Mouse (Mus musculus): ENCODE results near the gene Spata25.

The Spata25 gene

GRCm38 (mm10) chr2:164783926-164784581 lies 44.3 kb downstream of the Spata25 start:
- peak; percentile 69 for DNase-seq (ENCODE audit: low read depth, low spot score)

GRCm38 (mm10) chr2:164781876-164782275 lies 46.5 kb downstream of the Spata25 start:
- DNase-seq (ENCODE audit: low read depth, low spot score), result no peak

- no peak for DNase-seq (ENCODE audit: low read depth, low spot score)
Measured at GRCm38 (mm10) chr2:164779481-164780086, 48.8 kb downstream of the Spata25 start, which contains the start of gene Tnnc2. Gene Tnnc2, minus strand, starts transcription at chr2:164779967.

- no peak for DNase-seq (ENCODE audit: low read depth, low spot score)
Measured at GRCm38 (mm10) chr2:164778809-164779208, 49.5 kb downstream of the Spata25 start.

GRCm38 (mm10) chr2:164778015-164778287 lies 50.4 kb downstream of the Spata25 start:
- no peak for DNase-seq (ENCODE audit: low read depth, low spot score)

GRCm38 (mm10) chr2:164777246-164778014 lies 50.9 kb downstream of the Spata25 start:
- peak; percentile 47 for DNase-seq (ENCODE audit: low read depth, low spot score)

GRCm38 (mm10) chr2:164776801-164777200 lies 51.5 kb downstream of the Spata25 start:
- DNase-seq (ENCODE audit: low read depth, low spot score), result no peak

All from ES-CJ7 (cell line).